Mouse (Mus musculus): ENCODE results near the gene Nat10.

The Nat10 gene

DNA sequence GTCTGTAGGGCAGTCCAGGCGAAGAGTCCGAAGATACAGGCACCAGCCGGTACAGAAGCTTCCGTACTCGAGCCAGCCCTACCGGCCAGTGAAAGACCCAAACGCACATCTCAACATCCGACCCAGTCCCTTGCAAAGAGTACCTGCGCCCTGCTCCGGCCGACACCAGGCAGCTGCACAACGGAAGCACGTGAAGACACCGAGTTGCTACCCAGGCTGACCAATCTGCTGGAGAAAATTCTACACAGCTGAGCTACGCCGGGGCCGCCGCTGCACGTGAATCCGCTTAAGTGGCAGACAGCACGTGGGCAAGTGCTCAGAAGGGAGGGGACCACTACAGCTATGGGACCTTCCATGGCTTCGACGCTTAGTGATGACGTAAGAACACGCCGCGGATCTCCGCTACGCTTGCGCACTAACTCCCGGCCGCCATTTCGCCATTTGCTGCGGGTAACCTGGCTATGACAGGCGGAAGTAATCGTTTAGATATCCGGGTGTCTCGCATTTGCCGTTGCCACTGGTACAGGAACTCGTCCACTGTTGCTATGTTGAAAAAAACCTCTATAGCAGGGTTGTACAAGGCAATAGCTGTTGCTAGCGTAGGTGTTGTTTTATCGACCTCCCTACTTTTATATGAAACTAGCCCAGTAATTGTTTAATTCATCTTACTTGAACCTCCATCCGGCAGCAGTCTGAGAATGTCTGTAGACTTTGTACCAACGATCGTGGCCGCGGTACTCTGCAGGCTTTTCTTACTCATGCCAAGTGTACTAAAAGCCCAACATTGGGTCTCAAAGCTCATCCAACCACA, at the start of gene Nat10:
TSS of gene Nat10 (minus strand) at position 365 of the 811 bp plus-strand sequence.
- peak; percentile 99 for DNase-seq

DNA sequence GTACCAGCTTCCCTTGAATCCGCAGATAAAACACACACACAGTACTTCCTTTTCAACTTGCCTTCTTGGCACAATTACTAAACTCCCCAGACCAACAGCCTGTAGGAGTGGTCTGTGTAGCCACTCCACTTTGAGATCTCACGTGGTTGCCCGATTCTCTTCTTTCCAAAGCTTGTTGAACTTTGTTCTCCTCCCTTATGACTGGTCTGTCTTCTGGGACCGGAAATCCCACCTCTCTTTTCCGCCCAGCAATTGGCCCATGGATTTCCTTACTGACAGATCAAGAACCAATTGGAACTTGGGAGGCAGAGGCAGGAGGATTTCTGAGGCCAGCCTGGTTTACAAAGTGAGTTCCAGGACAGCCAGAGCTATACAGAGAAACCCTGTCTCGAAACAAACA, 49.3 kb upstream of the Nat10 start:
- no peak for DNase-seq

DNA sequence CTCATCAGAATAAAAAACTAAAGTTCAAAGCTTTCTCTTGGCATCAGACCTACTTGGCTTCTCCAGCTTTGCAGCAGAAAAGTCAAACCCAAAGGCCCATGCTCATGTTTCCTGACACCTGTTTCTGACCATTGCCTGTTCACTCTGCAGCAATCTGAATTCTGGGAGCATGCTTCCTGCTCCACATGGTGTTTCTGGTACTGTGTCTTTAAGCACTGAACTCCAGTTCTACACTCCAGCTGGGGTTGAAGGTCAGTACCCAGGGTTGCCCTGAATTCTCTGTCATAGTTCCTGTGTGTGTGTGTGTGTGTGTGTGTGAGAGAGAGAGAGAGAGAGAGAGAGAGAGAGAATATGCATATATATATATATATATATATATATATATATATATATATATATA, 47.4 kb upstream of the Nat10 start:
- no peak for DNase-seq

DNA sequence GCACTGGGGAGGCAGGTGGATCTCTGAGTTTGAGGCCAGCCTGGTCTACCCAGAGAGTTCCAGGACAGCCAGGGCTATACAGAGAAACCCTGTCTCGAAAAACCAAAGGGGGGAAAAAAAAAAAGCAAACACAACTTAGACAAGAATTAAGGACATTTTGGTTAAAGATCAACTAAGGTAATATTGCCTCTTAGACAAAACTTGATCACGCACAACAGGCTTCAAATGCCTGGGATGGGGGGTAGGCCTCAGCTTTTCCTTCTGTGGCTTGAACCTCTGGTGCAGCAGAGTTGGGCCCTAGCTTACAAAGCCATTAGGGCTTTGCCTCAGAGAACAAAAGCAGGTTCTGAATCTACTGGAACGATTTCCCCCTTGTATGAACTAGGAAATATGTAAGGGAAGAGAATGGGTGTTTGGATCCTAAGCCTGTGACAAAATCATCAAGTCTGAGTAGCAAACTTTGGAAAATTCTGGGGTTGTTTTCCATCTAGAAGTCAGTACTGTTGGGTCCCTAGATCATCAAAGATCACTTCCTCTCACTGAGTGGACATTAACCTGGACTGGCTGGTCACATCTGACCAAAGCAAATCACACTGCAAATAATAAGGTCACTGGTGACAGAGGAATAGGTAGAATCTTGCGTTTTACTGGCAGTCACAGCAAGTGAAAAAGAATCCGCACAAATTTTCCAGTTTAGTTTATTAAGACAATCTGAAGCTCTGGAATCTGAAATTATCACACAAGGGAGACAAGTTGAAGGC, 42.9 kb upstream of the Nat10 start:
- no peak for DNase-seq

DNA sequence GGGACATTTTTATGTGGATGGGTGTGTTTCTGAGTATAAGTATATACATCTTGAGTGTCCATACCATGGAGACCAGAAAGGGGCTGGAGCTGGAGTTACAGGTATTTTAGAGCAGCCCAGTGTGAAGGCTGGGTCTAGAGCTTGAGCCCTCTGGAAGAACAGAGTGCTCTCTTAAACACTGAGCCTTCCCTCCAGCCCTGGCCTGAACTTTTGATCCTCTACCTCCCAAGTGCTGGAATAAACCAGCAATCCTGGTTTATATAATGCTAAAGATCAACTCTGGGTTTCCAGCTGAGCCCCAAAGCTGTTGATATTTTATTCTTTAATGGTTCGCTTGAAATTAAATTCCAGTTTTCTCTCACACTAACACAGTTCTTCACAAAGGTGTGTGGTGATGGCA, 41.4 kb upstream of the Nat10 start:
- DNase-seq = no peak

DNA sequence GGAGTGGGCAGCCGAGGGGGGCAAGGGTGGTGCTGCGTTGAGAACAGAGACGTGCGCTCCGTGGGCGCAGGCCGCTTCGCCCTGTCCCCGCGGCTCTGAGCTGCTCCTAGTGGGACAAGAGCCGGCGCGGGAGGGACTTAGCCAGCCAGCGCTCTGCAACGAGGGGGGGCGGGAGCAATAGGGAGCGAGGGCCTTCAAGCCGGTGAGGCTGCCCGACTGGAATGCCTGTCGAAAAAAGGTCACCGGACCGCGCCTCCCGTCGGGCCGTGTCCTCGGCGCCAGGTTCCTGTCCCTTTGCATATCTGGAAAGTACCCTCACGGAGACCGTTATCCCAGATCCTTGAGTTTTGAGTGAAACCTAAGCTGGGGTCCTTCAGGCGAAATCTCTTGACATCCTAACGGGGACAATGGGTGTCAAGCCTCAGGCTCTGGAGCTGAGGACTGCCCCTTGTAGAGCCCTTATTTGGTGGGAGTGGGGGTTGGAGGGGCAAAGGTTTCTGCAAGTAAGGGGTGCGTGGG, 36.5 kb upstream of the Nat10 start, which contains the start of gene Caprin1:
TSS of gene Caprin1 (minus strand) at position 159 of the 519 bp plus-strand sequence.
- DNase-seq = peak; percentile 94 to 97

DNA sequence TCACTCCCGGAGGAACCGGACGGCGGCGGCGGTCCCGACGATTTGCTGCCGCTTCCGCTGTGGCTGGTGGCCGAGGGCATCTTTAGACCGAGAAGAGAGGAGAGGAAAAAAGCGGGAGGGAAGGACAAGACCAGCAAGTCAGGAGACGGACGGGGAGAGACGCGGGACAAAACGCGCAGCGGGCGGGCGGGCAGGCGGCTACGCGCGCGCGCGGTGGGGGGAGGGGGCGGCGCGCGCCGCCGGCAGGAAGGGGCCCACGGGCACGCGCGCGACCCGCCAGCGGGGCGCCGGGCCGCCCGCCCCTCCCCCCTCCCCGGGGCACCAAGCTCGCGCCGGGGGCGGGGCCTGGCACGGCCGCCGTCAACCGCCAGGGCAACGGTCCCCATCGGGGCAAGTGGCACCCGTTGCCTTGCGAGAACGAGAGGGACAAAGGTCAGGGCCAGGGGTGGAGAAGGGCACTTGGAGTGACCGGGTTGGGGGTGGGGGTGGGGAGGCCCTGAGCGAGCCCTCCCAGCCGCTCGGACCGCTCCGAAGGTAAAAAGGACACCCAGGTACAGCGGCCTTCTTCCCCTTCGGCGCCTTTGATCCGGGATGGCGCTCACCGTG, 35.9 kb upstream of the Nat10 start:
- peak; percentile 88 to 93 for DNase-seq

DNA sequence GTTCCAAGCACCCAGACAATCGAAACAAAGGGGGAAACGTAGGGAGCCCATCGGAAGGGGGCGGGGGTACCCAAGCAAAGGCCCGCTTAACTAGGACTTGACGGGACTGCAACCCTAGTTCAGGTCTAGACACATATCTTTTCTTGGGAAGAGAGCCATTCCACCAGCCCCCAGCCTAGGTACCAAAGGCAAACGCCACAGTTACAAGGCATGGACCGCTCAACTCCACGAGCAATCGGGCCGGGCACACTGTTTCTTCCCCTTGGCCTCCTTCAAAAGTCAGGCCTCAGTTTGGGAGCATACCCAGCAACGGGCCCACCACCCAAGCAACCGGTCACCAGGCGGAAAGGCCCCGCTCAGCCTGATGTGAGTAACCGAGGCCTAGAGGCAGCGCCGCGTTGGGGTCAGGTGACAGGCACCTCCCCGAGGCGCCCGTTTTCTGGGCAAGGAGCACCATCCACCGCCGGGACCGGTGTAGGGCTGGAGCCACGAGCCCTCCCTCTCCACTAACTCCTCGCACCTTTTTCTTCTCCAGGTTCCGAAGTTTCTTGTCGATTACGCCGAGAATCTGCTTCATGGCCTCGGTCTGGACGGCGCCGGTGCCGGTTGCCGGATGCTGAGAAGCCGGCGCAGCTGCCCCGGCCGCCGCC, 35.3 kb upstream of the Nat10 start:
- peak; percentile 65 to 80 for DNase-seq

DNA sequence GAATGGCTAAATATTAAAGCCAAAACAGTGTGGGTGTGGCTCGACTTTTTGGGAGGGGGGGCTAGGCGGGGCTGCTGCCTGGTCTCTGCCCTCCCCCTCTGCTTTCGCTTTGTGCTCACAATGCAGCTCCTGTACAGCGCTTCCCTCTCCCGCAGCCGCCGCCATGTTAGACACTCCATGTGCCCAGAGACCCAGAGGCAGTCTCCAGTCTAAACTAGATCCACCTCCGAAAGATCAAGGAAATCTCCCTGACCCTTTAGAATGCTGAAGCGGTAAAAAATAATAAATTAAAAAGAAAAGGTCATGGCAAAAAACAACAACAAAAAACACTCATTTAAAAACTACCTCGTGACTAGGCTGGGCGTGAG, 34.8 kb upstream of the Nat10 start:
- DNase-seq = peak; percentile 82 to 90

DNA sequence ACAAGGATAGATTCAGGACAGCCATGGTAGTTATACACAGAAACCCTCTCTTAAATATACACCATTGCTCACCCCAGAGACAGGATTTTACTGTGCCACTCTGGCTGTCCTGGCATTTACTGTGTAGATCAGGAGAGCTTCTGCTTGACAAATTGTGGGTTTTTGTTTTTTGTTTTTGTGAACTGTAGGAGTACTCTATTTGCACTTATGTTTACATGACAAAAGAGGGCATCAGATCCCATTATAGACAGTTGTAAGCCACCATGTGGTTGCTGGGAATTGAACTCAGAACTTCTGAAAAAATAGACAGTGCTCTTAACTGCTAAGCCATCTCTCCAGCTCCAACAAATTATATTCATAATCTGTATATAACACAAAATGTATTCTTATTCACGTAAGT, 30.9 kb upstream of the Nat10 start:
- no peak for DNase-seq

DNA sequence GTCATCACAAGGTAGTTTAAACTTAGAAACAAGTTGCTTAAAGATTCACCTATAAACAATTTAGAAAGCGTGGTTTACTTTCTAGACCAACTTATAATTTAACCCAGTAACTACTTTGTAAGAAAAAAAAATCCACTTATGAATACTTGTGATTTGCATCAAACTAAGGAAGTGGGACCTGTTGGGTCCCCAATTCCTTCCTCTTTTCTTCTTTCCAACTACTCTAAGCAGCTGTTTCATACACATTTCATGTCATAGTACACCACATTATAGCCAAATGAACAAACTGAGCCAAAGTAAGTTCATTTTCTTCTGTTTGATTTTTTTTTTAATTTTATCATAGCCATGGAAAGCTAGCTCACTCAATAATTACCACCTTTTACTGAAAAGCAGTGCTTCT, 24.7 kb upstream of the Nat10 start:
- no peak for DNase-seq

DNA sequence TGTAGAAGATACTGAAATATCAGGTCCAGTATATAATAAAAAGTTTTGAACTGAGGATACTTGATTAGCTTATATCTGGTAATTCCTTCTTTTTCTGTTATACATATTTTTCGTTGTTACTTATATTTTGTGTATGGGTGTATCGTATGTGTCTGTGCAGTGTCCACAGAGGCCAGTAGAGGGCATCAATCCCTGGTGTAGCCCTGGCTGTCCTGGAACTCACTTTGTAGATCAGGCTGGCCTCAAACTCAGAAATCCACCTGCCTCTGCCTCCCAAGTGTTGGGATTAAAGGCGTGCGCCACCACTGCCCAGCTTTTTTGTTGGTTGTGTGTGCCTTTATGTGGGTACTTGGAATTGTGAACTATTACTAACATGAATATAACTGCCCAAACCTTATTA, 23.6 kb upstream of the Nat10 start:
- peak; percentile 31 to 36 for DNase-seq

DNA sequence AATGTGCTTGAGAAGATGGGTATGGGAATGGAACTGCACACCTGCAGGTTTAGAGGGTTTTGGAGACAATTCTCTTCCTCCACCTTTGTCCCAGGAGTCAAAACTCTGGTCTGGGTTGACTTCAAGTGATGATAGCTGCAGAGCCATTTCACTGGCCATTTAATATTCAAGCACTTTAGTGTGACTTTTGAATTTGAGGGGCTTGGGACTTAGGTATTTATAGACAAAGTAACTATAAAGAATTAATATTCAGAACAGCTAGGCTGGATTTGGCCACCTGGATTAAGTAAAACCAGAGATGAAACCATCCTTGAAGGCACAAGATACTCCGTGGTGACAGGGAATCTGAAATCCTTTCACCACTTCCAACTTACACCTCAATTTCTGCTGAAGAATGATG, 1.4 kb upstream of the Nat10 start:
- no peak for DNase-seq

DNA sequence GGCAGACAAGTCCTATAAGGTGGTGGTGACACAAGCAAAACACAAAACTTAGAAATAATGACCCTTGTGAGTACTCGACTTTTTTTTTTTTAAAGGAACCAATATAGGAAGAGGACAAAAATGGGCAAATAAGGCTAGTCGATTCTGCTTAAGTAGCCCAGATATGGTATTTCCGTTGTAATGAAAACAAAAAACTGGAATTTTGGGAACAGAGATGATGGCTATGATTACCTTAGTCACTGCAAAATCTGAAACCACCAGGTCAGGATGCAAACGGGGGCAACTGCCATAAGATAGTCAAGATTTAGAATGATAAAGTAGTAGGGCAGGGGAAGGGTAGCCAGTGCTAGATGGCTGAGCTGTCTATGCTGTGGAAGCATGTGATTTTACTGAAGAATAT, 923 bp upstream of the Nat10 start:
- no peak for DNase-seq

DNA sequence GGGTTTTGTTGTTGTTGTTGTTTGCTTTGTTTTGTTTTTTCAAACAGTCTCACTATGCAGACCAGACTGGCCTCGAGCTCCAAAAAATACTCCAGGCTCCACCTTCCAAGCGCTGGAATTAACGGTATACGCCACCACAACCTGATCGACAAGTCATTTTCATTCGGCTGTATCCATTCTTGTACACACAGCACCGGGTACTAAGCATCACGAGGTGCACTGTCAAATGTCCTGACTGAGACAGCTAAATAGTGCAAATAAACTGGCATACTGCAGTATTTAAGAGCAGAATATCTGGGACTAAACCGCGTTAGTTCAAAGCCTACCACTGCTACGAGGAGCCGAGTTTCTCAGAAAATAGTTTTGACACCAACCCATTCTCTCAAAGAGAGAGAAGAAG, 649 bp downstream of the Nat10 start:
- no peak for DNase-seq

DNA sequence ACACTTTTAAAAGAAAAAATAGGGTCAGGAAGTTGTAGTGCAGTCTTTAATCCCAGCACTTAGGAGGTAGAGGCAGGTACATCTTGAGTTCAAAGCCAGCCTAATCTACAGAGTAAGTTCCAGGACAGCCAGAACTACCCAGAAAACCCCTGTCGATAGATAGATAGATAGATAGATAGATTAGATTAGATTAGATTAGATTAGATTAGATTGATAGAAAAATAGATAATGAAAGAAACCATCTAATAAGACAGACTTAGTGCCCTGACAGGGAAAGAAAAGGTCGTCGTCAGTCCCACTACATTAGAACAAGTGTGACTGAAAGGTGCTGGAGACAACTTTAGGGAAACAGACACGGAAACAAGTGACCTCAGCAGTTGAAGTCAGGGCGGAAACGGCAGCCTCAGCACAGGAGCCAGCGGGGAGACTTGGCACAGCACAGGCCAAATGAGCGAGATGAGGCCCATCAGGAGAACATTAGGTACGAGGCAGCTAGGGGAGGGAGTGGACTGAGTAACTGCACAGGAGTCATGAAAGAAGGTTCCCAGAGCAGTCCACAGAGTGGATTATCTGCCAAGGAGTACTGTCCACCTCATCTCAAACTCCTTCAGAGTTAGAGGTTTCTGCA, 5.5 kb downstream of the Nat10 start:
- no peak for DNase-seq

DNA sequence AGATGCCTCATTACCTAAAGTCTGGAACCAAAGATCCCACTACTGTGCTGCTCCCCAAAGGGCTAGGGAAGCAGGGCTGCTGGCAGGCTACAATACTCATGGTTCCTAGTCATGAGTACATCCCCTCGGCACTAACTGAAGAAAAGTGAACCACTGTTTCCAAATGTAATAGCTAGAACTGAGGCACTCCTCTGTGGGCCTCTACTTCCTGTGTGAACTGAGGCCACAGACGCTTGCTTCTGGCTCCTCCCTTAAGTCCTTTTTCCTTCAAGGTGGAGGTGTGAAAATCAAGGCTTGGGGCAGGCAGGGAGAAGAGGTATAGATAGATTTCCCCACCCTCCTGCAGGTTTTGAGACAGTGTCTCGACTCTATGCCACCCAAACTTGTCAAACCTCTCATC, 6.5 kb downstream of the Nat10 start:
- DNase-seq = no peak

DNA sequence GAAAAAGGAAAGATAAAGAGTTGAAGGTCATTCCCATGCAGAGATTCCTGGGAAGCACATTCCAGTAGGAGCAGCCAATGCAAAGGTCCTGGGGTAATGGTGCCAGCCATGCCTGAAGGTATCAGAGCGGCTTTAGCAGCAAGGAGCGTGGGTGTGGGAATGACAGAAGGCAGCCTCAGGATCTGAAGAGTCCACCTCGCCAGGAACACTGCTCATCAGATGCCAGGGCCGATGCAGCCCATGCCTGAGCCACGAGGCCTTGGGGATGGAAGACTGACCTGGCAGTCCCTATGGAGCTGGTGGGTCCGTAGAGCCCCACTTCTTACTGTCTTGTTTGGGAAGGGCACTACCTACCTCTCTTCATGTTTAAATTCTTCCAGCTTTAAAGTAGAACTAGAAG, 9.3 kb downstream of the Nat10 start:
- DNase-seq = no peak

DNA sequence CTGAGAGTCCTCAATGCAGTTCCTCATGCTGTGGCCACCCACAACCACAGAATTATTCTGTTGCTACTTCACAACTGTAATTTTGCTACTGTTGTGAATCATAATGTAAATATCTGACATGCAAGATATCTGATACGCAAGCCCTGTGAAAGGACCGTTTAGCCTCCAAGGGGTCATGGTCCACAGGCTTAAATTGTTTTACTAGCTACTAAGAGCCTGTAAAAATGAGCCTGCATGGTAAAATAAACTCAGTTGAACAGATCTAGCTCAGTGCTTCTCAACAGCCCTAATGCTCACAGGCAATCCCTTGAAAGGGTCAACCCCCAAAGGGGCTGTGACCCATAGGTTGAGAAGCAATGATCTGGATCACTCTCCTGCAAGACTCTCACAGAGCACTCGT, 12.0 kb downstream of the Nat10 start:
- DNase-seq = no peak

DNA sequence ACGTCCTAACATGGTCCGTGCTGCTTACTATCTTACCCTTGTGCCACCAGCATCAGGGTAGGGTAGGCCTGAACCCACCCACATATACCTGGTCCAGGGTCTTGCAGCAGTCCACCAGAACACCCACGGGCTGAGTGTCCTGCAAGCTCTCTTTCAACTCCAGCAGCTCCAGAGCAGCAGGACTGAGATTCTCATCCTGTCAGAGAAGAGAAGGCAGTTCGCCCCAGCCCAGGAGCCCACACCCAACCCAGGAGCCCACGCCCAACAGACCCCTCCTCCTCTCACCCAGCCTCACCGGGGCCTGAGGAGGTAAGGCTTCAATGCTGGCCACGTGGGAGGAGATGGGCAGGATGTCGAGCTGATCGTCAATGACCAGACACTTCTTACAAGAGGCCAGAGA, 13.2 kb downstream of the Nat10 start:
- DNase-seq = no peak

DNA sequence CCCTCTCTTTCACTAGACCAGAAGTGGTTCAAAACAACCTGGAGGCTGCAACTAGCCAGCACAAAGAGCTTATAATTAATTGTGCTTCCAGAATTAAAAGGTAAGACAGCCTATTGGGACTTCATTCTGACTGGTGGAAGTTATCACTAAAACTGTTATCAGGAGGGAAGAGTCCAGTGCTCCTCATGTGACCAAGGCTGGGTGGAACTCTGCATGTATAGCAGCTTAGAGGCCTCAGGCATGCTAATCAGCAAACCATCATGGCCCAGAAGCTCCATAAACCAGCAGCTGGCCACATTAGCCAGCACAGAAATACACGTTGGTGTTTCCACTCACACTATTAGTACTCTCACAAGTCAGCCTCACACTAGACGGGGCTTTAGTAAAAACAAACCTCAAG, 14.3 kb downstream of the Nat10 start:
- no peak for DNase-seq

DNA sequence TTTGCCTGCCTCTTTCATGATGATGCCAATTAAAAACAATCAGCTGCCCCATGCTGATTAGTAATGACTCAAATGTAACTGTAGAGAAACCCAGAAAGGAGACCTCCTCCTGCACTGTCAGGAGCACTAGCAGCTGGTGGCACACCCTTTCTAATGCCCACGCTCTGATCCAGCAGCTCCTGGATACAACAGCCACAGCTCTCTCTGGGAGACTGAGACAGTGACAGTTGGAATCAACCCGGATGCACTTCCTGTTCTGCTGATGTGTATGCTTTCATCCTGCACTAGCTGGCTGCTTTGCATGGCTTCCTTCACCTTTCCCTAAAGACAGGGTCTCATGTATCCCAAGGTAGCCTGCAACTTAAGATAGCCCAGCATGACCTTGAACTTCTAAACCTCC, 15.0 kb downstream of the Nat10 start:
- DNase-seq = no peak

DNA sequence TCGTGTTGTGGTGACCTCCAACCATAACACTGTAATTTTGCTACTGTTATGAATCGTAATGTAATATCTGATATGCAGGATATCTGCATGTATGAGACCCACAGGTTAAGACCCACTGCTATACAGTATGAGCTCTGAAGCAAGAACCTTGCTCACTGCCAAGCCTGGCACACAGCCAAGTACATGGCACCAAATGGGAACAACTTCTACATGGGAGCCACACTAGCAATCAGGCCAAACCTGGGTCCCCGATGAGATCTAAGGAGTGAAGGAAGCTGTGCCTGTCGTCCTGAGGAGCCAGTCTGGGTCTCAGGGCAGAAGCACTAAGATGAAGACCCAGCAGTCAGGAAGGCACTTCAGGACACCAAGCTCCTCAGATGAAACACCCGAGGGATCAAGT, 15.6 kb downstream of the Nat10 start:
- no peak for DNase-seq
